Mouse (Mus musculus) CH12.LX (cell line): ENCODE measurements at regions not wholly inside any gene's neighbourhood (a gene's known extent, or its start where the extent isn't known, plus 50 kb on each side); places are given as distances from the start of the nearest gene placed in this dataset.
A peak's percentile ranks its signal among the peaks of the same experiment; 100 is the strongest.

ENCODE experiments used
- DNase-seq: peaks from one replicate; pipeline ENCODE4 v3.0.0-alpha.2; 2013; ENCODE audit errors: extremely low read depth
- H3K27ac ChIP-seq: 2 replicates; pipeline ENCODE4 v1.5.1; 2012; ENCODE audit warnings: low read depth, mild to moderate bottlenecking, control low read depth, moderate library complexity; ENCODE audit not compliant: insufficient read depth
- H3K27me3 ChIP-seq: replicated peaks from 2 replicates; pipeline ENCODE3; 2012; ENCODE audit warnings: inconsistent platforms
- H3K36me3 ChIP-seq, 2 experiments: replicated peaks in 1 of 2; 2 replicates each; pipeline versions ENCODE3 to v1.6.1; 2012; ENCODE audit warnings: inconsistent platforms in 1 of 2, low read length in 1 of 2, mild to moderate bottlenecking in 1 of 2, mixed read lengths in 1 of 2, moderate library complexity in 1 of 2; ENCODE audit not compliant: control insufficient read depth in 1 of 2, insufficient read depth in 1 of 2
- H3K4me1 ChIP-seq, 2 experiments: 2 replicates each; pipeline ENCODE4 v1.6.1; 2012; ENCODE audit warnings: inconsistent platforms in 1 of 2, moderate library complexity in 1 of 2; ENCODE audit not compliant: insufficient read depth in 2 of 2, control insufficient read depth in 1 of 2
- H3K4me2 ChIP-seq: 2 replicates; pipeline ENCODE4 v1.6.1; 2012; ENCODE audit warnings: low read depth, mild to moderate bottlenecking, control low read depth; ENCODE audit not compliant: poor library complexity, insufficient read depth, severe bottlenecking
- H3K4me3 ChIP-seq, 3 experiments: fragments of 150-350 bp in 1 of 3; sonication (generic) in 1 of 3; replicated peaks in 1 of 3; 2 replicates each; pipeline versions ENCODE3 to v1.5.1; 2011 to 2012; ENCODE audit warnings: low read depth in 2 of 3, low read length in 2 of 3, mild to moderate bottlenecking in 2 of 3, moderate library complexity in 2 of 3, control low read depth in 1 of 3, improper control_type of control experiment in 1 of 3, inconsistent platforms in 1 of 3, mixed read lengths in 1 of 3; ENCODE audit not compliant: poor library complexity in 1 of 3
- H3K79me2 ChIP-seq: replicated peaks from 2 replicates; pipeline ENCODE4 v1.6.1; 2012; ENCODE audit warnings: mild to moderate bottlenecking, moderate library complexity; ENCODE audit not compliant: control insufficient read depth, poor library complexity, insufficient read depth, severe bottlenecking; ENCODE audit errors: extremely low read depth
- H3K9ac ChIP-seq: 2 replicates; pipeline ENCODE4 v1.6.1; 2012; ENCODE audit warnings: low read depth, mild to moderate bottlenecking, control low read depth, moderate library complexity; ENCODE audit not compliant: insufficient read depth
- H3K9me3 ChIP-seq: replicated peaks from 2 replicates; pipeline ENCODE3; 2012; ENCODE audit warnings: low read length, inconsistent platforms, mixed read lengths
- BHLHE40 ChIP-seq: IDR thresholded peaks from 2 replicates; pipeline ENCODE4 v1.6.1; 2011; ENCODE audit warnings: mild to moderate bottlenecking, low read depth, low read length, improper control_type of control experiment
- CHD2 ChIP-seq: IDR thresholded peaks from 2 replicates; pipeline ENCODE4 v1.6.1; 2011; ENCODE audit warnings: low read length, improper control_type of control experiment
- CTCF ChIP-seq, 2 experiments: IDR thresholded peaks in 1 of 2; conservative IDR thresholded peaks in 1 of 2; 2 replicates each; pipeline ENCODE4 v1.5.1; 2011 to 2012; ENCODE audit warnings: low read depth in 2 of 2, low read length in 2 of 2, improper control_type of control experiment in 1 of 2, inconsistent platforms in 1 of 2, mild to moderate bottlenecking in 1 of 2, moderate library complexity in 1 of 2
- ELF1 ChIP-seq: IDR thresholded peaks from 2 replicates; pipeline ENCODE4 v1.6.1; 2014; ENCODE audit warnings: low read depth, mild to moderate bottlenecking, inconsistent platforms, low read length, improper control_type of control experiment
- EP300 ChIP-seq: IDR thresholded peaks from 2 replicates; pipeline ENCODE4 v1.6.1; 2011; ENCODE audit warnings: low read length, improper control_type of control experiment
- ETS1 ChIP-seq: conservative IDR thresholded peaks from 2 replicates; pipeline ENCODE4 v1.6.1; 2012; ENCODE audit warnings: low read depth, mild to moderate bottlenecking, inconsistent platforms, low read length, improper control_type of control experiment, moderate library complexity
- GABPA ChIP-seq: IDR thresholded peaks from 2 replicates; pipeline ENCODE4 v1.6.1; 2012; ENCODE audit warnings: low read depth, low read length, improper control_type of control experiment, inconsistent platforms; ENCODE audit not compliant: insufficient replicate concordance
- IRF4 ChIP-seq: IDR thresholded peaks from 2 replicates; pipeline ENCODE4 v1.6.1; 2014; ENCODE audit warnings: low read depth, mild to moderate bottlenecking, inconsistent platforms, low read length, improper control_type of control experiment
- JUN ChIP-seq: IDR thresholded peaks from 2 replicates; pipeline ENCODE4 v1.6.1; 2011; ENCODE audit warnings: low read depth, mild to moderate bottlenecking, low read length, improper control_type of control experiment, moderate library complexity; ENCODE audit not compliant: insufficient read depth
- JUND ChIP-seq: conservative IDR thresholded peaks from 2 replicates; pipeline ENCODE4 v1.6.1; 2011; ENCODE audit warnings: low read depth, low read length, improper control_type of control experiment
- KAT2A ChIP-seq: IDR thresholded peaks from 2 replicates; pipeline ENCODE4 v1.6.1; 2012; ENCODE audit warnings: low read length, improper control_type of control experiment, inconsistent platforms; ENCODE audit not compliant: insufficient replicate concordance
- MAFK ChIP-seq: IDR thresholded peaks from 2 replicates; pipeline ENCODE4 v1.6.1; 2011; ENCODE audit warnings: low read length, improper control_type of control experiment; ENCODE audit not compliant: insufficient replicate concordance
- MAX ChIP-seq: IDR thresholded peaks from 2 replicates; pipeline ENCODE4 v1.6.1; 2011; ENCODE audit warnings: low read length, improper control_type of control experiment
- MEF2A ChIP-seq: IDR thresholded peaks from 2 replicates; pipeline ENCODE4 v1.6.1; 2014; ENCODE audit warnings: low read depth, mild to moderate bottlenecking, inconsistent platforms, low read length, improper control_type of control experiment, borderline replicate concordance
- MXI1 ChIP-seq: IDR thresholded peaks from 2 replicates; pipeline ENCODE4 v1.6.1; 2011; ENCODE audit warnings: mild to moderate bottlenecking, low read depth, low read length, improper control_type of control experiment
- MYC ChIP-seq: IDR thresholded peaks from 2 replicates; pipeline ENCODE4 v1.6.1; 2011; ENCODE audit warnings: low read depth, mild to moderate bottlenecking, improper control_type of control experiment, low read length
- NELFE ChIP-seq: IDR thresholded peaks from 2 replicates; pipeline ENCODE4 v1.6.1; 2011; ENCODE audit warnings: low read depth, low read length, improper control_type of control experiment
- PAX5 ChIP-seq: IDR thresholded peaks from 2 replicates; pipeline ENCODE4 v1.6.1; 2012; ENCODE audit warnings: low read length, inconsistent platforms, mixed read lengths
- POLR2A ChIP-seq: IDR thresholded peaks from 2 replicates; pipeline ENCODE4 v1.6.1; 2011; ENCODE audit warnings: low read depth, mild to moderate bottlenecking, improper control_type of control experiment, low read length
- RAD21 ChIP-seq: IDR thresholded peaks from 2 replicates; pipeline ENCODE4 v1.6.1; 2011; ENCODE audit warnings: low read depth, mild to moderate bottlenecking, low read length, improper control_type of control experiment, moderate library complexity
- RCOR1 ChIP-seq: conservative IDR thresholded peaks from 2 replicates; pipeline ENCODE4 v1.6.1; 2012; ENCODE audit warnings: low read depth, mild to moderate bottlenecking, inconsistent platforms, low read length, improper control_type of control experiment
- TBP ChIP-seq: conservative IDR thresholded peaks from 2 replicates; pipeline ENCODE4 v1.6.1; 2011; ENCODE audit warnings: low read depth, low read length, improper control_type of control experiment
- UBTF ChIP-seq: IDR thresholded peaks from 2 replicates; pipeline ENCODE4 v1.6.1; 2012; ENCODE audit warnings: low read depth, mild to moderate bottlenecking, inconsistent platforms, low read length, improper control_type of control experiment, moderate library complexity
- USF2 ChIP-seq: conservative IDR thresholded peaks from 2 replicates; pipeline ENCODE4 v1.6.1; 2011; ENCODE audit warnings: low read depth, low read length, improper control_type of control experiment
- ZC3H11A ChIP-seq: IDR thresholded peaks from 2 replicates; pipeline ENCODE4 v1.6.1; 2012; ENCODE audit warnings: low read depth, mild to moderate bottlenecking, inconsistent platforms, low read length, improper control_type of control experiment
- dilution Hi-C: fragments of 300-500 bp; cut with MboI; formaldehyde crosslinking; loops from 2 replicates; pipeline ENCODE4 v1.14.3; 2020; ENCODE audit warnings: low sequenced_read_pairs; ENCODE audit not compliant: extremely low pct_unique_long_range_greater_than_20kb, extremely low pct_ligation_motif_present
- in situ Hi-C: fragments of 300-500 bp; cut with MboI; formaldehyde crosslinking; loops from 3 replicates; pipeline ENCODE4 v1.14.3; 2019; ENCODE audit warnings: low sequenced_read_pairs, low pct_ligation_motif_present, low pct_unique_long_range_greater_than_20kb, mixed read lengths

DNA sequence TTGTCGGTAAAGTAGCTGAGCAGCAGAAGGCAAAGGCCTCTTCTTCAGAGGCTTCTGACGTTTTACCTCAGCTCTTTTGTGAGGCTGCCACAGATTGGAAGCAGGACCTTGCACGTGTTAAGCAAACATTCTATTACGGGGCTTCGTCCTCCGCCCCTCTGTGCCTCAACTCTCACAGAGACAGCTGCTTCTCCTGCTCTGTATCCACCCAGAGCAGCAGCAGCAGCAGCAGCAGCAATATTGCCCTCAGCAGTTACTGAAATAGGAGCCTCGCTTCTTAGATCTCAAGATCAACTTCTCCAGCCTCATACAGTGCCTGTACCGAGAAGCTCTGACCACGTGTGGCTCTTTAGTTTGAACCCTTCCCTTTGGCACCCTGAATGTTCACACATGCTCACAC is 202.4 kb upstream of the Gimd1 start:
- no peak overlapping the region for H3K4me2 ChIP-seq
- no peak for TF ChIP-seq POLR2A
- TF ChIP-seq GABPA = no peak
- TF ChIP-seq TBP = no peak
- no peak for TF ChIP-seq CTCF (conservative IDR thresholded peaks at IDR 0.05 in 1 of 2, IDR thresholded peaks at IDR 0.05 in 1 of 2; ENCODE audit: low read depth in 2 of 2, low read length in 2 of 2)
- TF ChIP-seq KAT2A = no peak
- DNase-seq = no peak
- H3K4me1 ChIP-seq = peaks cover 4 to 13% of the 10 kb centered on the region in 2 experiments; a peak in 3 of 4 replicates
- H3K4me3 ChIP-seq = no peak overlapping the region
- dilution Hi-C loops (no loop called here), in situ Hi-C loops (no loop called here)
- no peaks in the 10 kb centered on the region for H3K9me3 ChIP-seq
- no peaks in the 10 kb centered on the region for H3K36me3 ChIP-seq
- H3K27ac ChIP-seq = no peak overlapping the region
- no peaks in the 10 kb centered on the region for H3K27me3 ChIP-seq
- no peaks in the 10 kb centered on the region for H3K79me2 ChIP-seq
- no peak overlapping the region for H3K9ac ChIP-seq

DNA sequence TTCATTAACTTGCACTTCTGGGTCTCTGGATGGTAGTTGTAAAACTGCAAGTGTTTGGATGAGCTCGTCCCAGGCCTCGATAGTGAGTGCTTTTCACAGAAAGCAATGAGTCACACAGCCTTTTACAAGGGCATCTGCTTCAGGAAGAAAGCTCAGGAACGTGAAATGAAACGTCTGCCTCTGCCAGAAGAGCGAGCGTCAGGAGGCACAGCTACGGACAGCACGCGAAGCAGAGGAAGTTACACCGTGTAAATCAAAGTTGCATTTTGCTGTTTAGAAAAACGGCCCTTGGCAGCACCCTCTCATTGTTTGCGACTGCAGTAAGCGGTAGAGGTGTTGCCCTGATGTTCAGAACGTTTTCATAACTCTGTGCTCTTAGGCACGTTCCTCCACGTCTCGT is 201.5 kb upstream of the Gimd1 start:
- Histone ChIP-seq H3K27me3 (no peaks in the 10 kb centered on the region), H3K4me3 (no peak overlapping the region), H3K9ac (no peak overlapping the region), H3K79me2 (no peaks in the 10 kb centered on the region), H3K27ac (no peak overlapping the region), H3K4me2 (peak overlapping the region; percentile 22; the same call in 1 of the 2 replicates), H3K9me3 (no peaks in the 10 kb centered on the region), H3K36me3 (no peaks in the 10 kb centered on the region), H3K4me1 (peaks cover 4 to 13% of the 10 kb centered on the region in 2 experiments; a peak in 3 of 4 replicates)
- dilution Hi-C loops (no loop called here), in situ Hi-C loops (no loop called here)
- DNase-seq = no peak
- TF ChIP-seq ZC3H11A (no peak), KAT2A (no peak), ELF1 (no peak), CTCF (conservative IDR thresholded peaks at IDR 0.05 in 1 of 2, IDR thresholded peaks at IDR 0.05 in 1 of 2; ENCODE audit: low read depth in 2 of 2, low read length in 2 of 2) (no peak), MAX (no peak), CHD2 (no peak), NELFE (no peak), UBTF (no peak), USF2 (no peak), MAFK (no peak), RAD21 (no peak), MEF2A (no peak)

- dilution Hi-C loops = no loop called here
- in situ Hi-C loops = no loop called here
- no peaks in the 10 kb centered on the region for H3K9me3 ChIP-seq
Measured at GRCm38 (mm10) chr3:132431805-132432204, 197.8 kb upstream of the Gimd1 start.

More at GRCm38 (mm10) chr3:132431805-132432204, 197.8 kb upstream of the Gimd1 start:
- H3K27ac ChIP-seq = no peak overlapping the region
- H3K4me3 ChIP-seq = no peak overlapping the region
- peak; percentile 40 for DNase-seq
- H3K79me2 ChIP-seq = no peaks in the 10 kb centered on the region
- H3K27me3 ChIP-seq = no peaks in the 10 kb centered on the region
- no peak overlapping the region for H3K4me2 ChIP-seq
- H3K36me3 ChIP-seq = no peaks in the 10 kb centered on the region
- peaks cover 4 to 11% of the 10 kb centered on the region in 2 experiments; a peak in 3 of 4 replicates for H3K4me1 ChIP-seq
- TF ChIP-seq IRF4 = peak; percentile 90
- TF ChIP-seq BHLHE40 = peak; percentile 58; the same call in 1 of the 2 replicates
- TF ChIP-seq EP300 = peak; percentile 82
- no peak for TF ChIP-seq PAX5
- TF ChIP-seq CTCF (conservative IDR thresholded peaks at IDR 0.05 in 1 of 2, IDR thresholded peaks at IDR 0.05 in 1 of 2; ENCODE audit: low read depth in 2 of 2, low read length in 2 of 2) = no peak
- TF ChIP-seq JUND = 0 out of 2 replicates have a peak, but pooled peaks have one; percentile 37
- no peak; the same call in 1 of the 2 replicates for TF ChIP-seq JUN
- no peak for TF ChIP-seq RCOR1
- peak; percentile 78; the same call in 1 of the 2 replicates for TF ChIP-seq MEF2A
- no peak for TF ChIP-seq MAFK
- no peak for TF ChIP-seq MAX
- TF ChIP-seq MYC = 0 out of 2 replicates have a peak, but pooled peaks have one; percentile 36
- no peak for TF ChIP-seq MXI1
- TF ChIP-seq ETS1 = no peak
- TF ChIP-seq CHD2 = no peak
- no peak overlapping the region for H3K9ac ChIP-seq
